Mouse (Mus musculus): Measurements from ENCODE around the gene Gmeb2. TPM values are rescaled to one million over a fixed set of nuclear protein-coding genes. Genes with fewer than 3 reads are reported as not detected.

The Gmeb2 gene
- total and polyA plus RNA-seq, 3 experiments: 11.6 to 20.7 (median 17.3) TPM

DNA sequence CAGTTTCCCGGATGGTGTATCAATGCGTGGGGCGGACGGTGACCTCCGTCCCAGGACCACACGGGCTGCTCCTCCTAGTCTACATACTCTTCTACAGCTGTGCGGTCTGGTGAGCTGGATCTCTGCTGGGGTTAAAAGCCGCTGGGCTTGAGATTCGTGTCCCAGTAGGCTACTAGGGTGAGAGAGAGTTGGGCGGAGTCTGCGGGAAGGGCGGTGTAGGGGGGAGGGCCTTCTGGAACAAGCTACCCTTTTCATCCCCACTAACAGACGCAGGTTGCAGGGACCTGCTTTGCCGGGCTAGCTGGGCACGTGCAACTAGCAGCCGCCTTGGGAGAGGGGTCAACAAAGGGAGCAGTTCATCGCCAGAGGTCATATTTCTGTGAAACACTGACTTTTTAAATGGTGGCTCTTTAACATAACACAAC is 74.8 kb downstream of the Gmeb2 start, which contains the start of gene Srms (continued):
- no peak for TF ChIP-seq MEF2A (IDR thresholded peaks at IDR 0.05; ENCODE audit: borderline replicate concordance, low read depth, low read length)

DNA sequence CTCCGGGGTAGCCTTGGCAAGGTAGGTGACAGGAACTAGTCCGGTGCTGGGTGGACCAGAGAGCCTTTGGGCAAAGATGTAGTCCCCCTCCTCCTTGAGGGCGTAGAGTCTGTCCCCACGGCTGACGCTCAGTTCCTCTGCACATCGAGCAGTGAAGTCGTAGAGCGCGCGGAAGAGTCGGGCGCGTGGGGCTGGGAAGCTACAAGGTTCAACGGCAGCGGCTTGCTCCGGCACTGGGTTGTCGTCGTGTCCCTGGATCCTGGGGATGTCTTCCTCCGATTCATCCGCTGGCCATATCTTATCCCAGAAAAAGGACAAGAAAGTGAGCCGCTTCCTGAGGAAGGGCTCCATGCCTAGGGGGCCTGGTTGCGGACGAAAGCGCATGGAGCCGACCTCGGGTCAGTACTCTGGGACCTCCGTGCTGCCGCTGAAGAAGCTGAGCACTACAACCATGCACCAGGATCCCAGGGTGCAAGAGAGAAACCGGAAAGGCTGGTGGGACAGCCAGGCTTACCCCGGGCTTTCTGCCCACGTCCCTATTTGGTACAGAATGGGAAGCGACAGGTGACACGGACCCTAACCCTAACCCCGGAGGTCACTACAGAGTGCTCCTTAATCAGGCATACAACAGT is 75.3 kb downstream of the Gmeb2 start:
- Histone ChIP-seq H3K4me3 (replicated peaks in 1 of 3; ENCODE audit: low read depth in 2 of 3, low read length in 2 of 3, poor library complexity in 1 of 3) (no peak overlapping the region), H3K9me3 (replicated peaks; ENCODE audit: low read length) (no peaks in the 10 kb centered on the region), H3K9ac (ENCODE audit: insufficient read depth, low read depth) (no peak overlapping the region), H3K79me2 (replicated peaks; ENCODE audit: control insufficient read depth, extremely low read depth, insufficient read depth, poor library complexity, severe bottlenecking) (no peaks in the 10 kb centered on the region), H3K27ac (ENCODE audit: insufficient read depth, low read depth) (no peak overlapping the region), H3K27me3 (replicated peaks) (no peaks in the 10 kb centered on the region), H3K4me1 (ENCODE audit: control insufficient read depth in 1 of 2, insufficient read depth in 2 of 2) (peaks cover 0 to 8% of the 10 kb centered on the region in 2 experiments; a peak in 2 of 4 replicates), H3K36me3 (replicated peaks in 1 of 2; ENCODE audit: control insufficient read depth in 1 of 2, insufficient read depth in 1 of 2, low read length in 1 of 2) (no peaks in the 10 kb centered on the region), H3K4me2 (ENCODE audit: insufficient read depth, low read depth, poor library complexity, severe bottlenecking) (no peak overlapping the region)
- in situ Hi-C loops (cut with MboI; ENCODE audit: low pct_ligation_motif_present, low pct_unique_long_range_greater_than_20kb, low sequenced_read_pairs): no loop called here
- TF ChIP-seq MYC (IDR thresholded peaks at IDR 0.05; ENCODE audit: low read depth, low read length): no peak
- TF ChIP-seq GABPA (IDR thresholded peaks at IDR 0.05; ENCODE audit: insufficient replicate concordance, low read depth, low read length): no peak
- no peak for TF ChIP-seq JUND (conservative IDR thresholded peaks at IDR 0.05; ENCODE audit: low read depth, low read length)
- no peak for DNase-seq (ENCODE audit: extremely low read depth)
- dilution Hi-C loops (cut with MboI; ENCODE audit: extremely low pct_ligation_motif_present, extremely low pct_unique_long_range_greater_than_20kb, low sequenced_read_pairs): no loop called here

DNA sequence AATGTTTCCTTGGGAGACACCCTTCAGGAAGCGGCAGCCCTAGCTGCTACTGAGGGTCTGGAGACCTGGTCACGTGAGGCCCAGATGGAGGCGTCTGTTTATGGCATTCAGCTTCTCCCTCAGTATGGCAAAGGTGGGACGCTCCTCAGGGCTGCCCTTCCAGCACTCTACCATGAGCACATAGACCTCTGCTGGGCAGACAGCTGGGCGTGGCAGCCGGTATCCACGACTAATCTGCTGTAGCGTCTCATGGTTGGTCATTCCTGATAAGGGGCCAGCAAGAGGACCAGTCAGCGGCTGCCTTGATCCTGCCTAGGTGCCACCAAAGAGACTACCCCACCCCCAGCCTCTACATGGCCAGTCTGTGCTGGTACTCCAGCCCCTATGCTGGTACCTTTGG is 81.7 kb downstream of the Gmeb2 start:
- no peaks in the 10 kb centered on the region for H3K36me3 ChIP-seq (replicated peaks in 1 of 2; ENCODE audit: control insufficient read depth in 1 of 2, insufficient read depth in 1 of 2, low read length in 1 of 2)
- in situ Hi-C loops (cut with MboI; ENCODE audit: low pct_ligation_motif_present, low pct_unique_long_range_greater_than_20kb, low sequenced_read_pairs): no loop called here
- H3K27ac ChIP-seq (ENCODE audit: insufficient read depth, low read depth): no peak overlapping the region
- DNase-seq (ENCODE audit: extremely low read depth): no peak
- dilution Hi-C loops (cut with MboI; ENCODE audit: extremely low pct_ligation_motif_present, extremely low pct_unique_long_range_greater_than_20kb, low sequenced_read_pairs): no loop called here
- H3K9me3 ChIP-seq (replicated peaks; ENCODE audit: low read length): no peaks in the 10 kb centered on the region
- no peak overlapping the region for H3K4me3 ChIP-seq (replicated peaks in 1 of 3; ENCODE audit: low read depth in 2 of 3, low read length in 2 of 3, poor library complexity in 1 of 3)
- no peak overlapping the region for H3K9ac ChIP-seq (ENCODE audit: insufficient read depth, low read depth)
- no peak overlapping the region for H3K4me2 ChIP-seq (ENCODE audit: insufficient read depth, low read depth, poor library complexity, severe bottlenecking)
- TF ChIP-seq GABPA (IDR thresholded peaks at IDR 0.05; ENCODE audit: insufficient replicate concordance, low read depth, low read length) (no peak), ZMIZ1 (IDR thresholded peaks at IDR 0.05; ENCODE audit: low read depth, low read length) (no peak), ZC3H11A (IDR thresholded peaks at IDR 0.05; ENCODE audit: low read depth, low read length) (no peak), E2F4 (IDR thresholded peaks at IDR 0.05; ENCODE audit: insufficient replicate concordance, low read depth, low read length) (no peak), SIN3A (IDR thresholded peaks at IDR 0.05; ENCODE audit: low read length) (no peak), KAT2A (IDR thresholded peaks at IDR 0.05; ENCODE audit: insufficient replicate concordance, low read length) (no peak)
- 0 out of 4 replicates have a peak, but pooled peaks cover 3% of the 10 kb centered on the region in 2 experiments for H3K4me1 ChIP-seq (ENCODE audit: control insufficient read depth in 1 of 2, insufficient read depth in 2 of 2)
- H3K27me3 ChIP-seq (replicated peaks): no peaks in the 10 kb centered on the region
- no peaks in the 10 kb centered on the region for H3K79me2 ChIP-seq (replicated peaks; ENCODE audit: control insufficient read depth, extremely low read depth, insufficient read depth, poor library complexity, severe bottlenecking)

DNA sequence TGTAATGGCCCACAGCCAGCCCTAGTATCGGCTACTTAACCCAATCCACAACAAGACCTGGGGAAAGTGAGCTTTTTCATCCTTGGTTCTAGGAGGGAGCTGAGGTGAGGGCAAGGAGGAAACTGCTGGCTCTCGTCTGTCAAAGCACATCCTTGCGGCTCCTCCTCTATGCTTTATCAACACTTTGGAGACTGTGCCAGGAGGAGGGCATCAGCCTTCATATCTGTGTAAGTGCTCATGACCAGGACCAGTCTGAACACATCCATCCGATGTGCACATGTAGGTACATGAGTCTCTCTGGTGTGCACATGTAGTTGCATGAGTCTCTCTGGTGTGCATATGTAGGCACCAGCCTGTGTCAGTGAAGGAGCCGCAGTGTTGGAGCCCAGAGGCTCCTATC is 82.2 kb downstream of the Gmeb2 start:
- H3K27me3 ChIP-seq (replicated peaks): no peaks in the 10 kb centered on the region
- H3K4me1 ChIP-seq (ENCODE audit: control insufficient read depth in 1 of 2, insufficient read depth in 2 of 2): peaks cover 7% of the 10 kb centered on the region in 2 experiments; a peak in 3 of 4 replicates
- H3K9ac ChIP-seq (ENCODE audit: insufficient read depth, low read depth): no peak overlapping the region
- no peaks in the 10 kb centered on the region for H3K79me2 ChIP-seq (replicated peaks; ENCODE audit: control insufficient read depth, extremely low read depth, insufficient read depth, poor library complexity, severe bottlenecking)
- no peak overlapping the region for H3K4me3 ChIP-seq (replicated peaks in 1 of 3; ENCODE audit: low read depth in 2 of 3, low read length in 2 of 3, poor library complexity in 1 of 3)
- DNase-seq (ENCODE audit: extremely low read depth): no peak
- H3K36me3 ChIP-seq (replicated peaks in 1 of 2; ENCODE audit: control insufficient read depth in 1 of 2, insufficient read depth in 1 of 2, low read length in 1 of 2): no peaks in the 10 kb centered on the region
- in situ Hi-C loops (cut with MboI; ENCODE audit: low pct_ligation_motif_present, low pct_unique_long_range_greater_than_20kb, low sequenced_read_pairs) (no loop called here), dilution Hi-C loops (cut with MboI; ENCODE audit: extremely low pct_ligation_motif_present, extremely low pct_unique_long_range_greater_than_20kb, low sequenced_read_pairs) (no loop called here)
- no peak overlapping the region for H3K4me2 ChIP-seq (ENCODE audit: insufficient read depth, low read depth, poor library complexity, severe bottlenecking)
- no peak overlapping the region for H3K27ac ChIP-seq (ENCODE audit: insufficient read depth, low read depth)
- H3K9me3 ChIP-seq (replicated peaks; ENCODE audit: low read length): no peaks in the 10 kb centered on the region
- TF ChIP-seq MAX (IDR thresholded peaks at IDR 0.05; ENCODE audit: low read length) (no peak), MEF2A (IDR thresholded peaks at IDR 0.05; ENCODE audit: borderline replicate concordance, low read depth, low read length) (no peak), GABPA (IDR thresholded peaks at IDR 0.05; ENCODE audit: insufficient replicate concordance, low read depth, low read length) (no peak), JUND (conservative IDR thresholded peaks at IDR 0.05; ENCODE audit: low read depth, low read length) (no peak), BHLHE40 (IDR thresholded peaks at IDR 0.05; ENCODE audit: low read depth, low read length) (no peak), CHD1 (IDR thresholded peaks at IDR 0.05; ENCODE audit: low read depth, low read length) (no peak), MAZ (IDR thresholded peaks at IDR 0.05; ENCODE audit: low read depth, low read length) (no peak), NELFE (IDR thresholded peaks at IDR 0.05; ENCODE audit: low read depth, low read length) (no peak), NRF1 (IDR thresholded peaks at IDR 0.05; ENCODE audit: low read depth, low read length) (no peak), TBP (conservative IDR thresholded peaks at IDR 0.05; ENCODE audit: low read depth, low read length) (no peak), E2F4 (IDR thresholded peaks at IDR 0.05; ENCODE audit: insufficient replicate concordance, low read depth, low read length) (no peak), CHD2 (IDR thresholded peaks at IDR 0.05; ENCODE audit: low read length) (no peak), ZMIZ1 (IDR thresholded peaks at IDR 0.05; ENCODE audit: low read depth, low read length) (no peak), ELF1 (IDR thresholded peaks at IDR 0.05; ENCODE audit: low read depth, low read length) (no peak), USF2 (conservative IDR thresholded peaks at IDR 0.05; ENCODE audit: low read depth, low read length) (no peak), HCFC1 (IDR thresholded peaks at IDR 0.05; ENCODE audit: low read depth, low read length) (no peak), MYC (IDR thresholded peaks at IDR 0.05; ENCODE audit: low read depth, low read length) (no peak), ZNF384 (IDR thresholded peaks at IDR 0.05; ENCODE audit: low read depth, low read length) (no peak), EP300 (IDR thresholded peaks at IDR 0.05; ENCODE audit: low read length) (no peak)
